Mouse (Mus musculus): ENCODE results near the gene Miga1.

The Miga1 gene

GRCm38 (mm10) chr3:152287810-152288209, 52.4 kb downstream of the Miga1 start:
- DNase-seq (ENCODE audit: low read depth) = no peak

- no peak for DNase-seq (ENCODE audit: low read depth)
Measured at GRCm38 (mm10) chr3:152284759-152285158, 55.4 kb downstream of the Miga1 start.

DNA sequence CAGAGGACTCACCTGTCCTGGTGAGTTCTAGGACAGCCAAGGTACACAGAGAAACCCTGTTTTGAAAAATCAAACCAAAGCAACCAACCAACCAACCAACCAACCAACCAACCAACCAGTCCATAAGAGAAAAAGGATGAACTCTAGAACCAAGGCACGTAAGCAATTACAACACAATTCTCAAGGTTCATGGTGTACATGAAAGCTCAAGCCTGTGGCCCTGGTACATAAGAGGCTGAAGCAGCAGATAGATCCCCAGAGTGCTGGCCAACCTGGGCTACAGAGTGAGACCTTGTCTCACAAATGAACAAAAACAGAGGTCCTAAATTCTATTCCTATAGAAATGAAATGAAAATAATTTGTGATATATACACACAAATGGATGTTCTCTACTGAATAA, 55.9 kb downstream of the Miga1 start:
- DNase-seq (ENCODE audit: low read depth) = no peak

- DNase-seq (ENCODE audit: low read depth) = peak; percentile 32
Measured at GRCm38 (mm10) chr3:152282126-152282525, 58.1 kb downstream of the Miga1 start.

- DNase-seq (ENCODE audit: low read depth) = peak; percentile 13
Measured at GRCm38 (mm10) chr3:152278431-152278830, 61.8 kb downstream of the Miga1 start.

DNA sequence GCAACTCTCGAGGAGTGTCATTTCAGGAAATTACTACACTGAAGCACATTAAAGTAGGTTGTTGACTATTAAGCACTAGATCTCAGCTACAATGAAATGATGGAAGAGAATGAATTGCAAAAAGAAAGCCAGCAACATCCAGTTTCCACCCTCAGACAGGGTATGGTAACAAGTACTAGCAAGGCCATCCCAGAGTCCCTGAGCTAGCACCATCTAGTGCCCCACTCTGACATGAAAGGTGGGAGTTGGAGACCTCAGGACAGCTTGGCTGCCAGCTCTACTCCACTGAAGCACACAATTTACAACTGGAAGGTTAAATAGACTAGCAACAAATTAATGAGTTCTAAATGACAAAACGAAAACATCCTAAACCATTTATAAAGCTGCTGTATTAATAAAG, 62.3 kb downstream of the Miga1 start:
- no peak for DNase-seq (ENCODE audit: low read depth)

GRCm38 (mm10) chr3:152276935-152277334, 63.3 kb downstream of the Miga1 start:
- no peak for DNase-seq (ENCODE audit: low read depth)

- no peak for DNase-seq (ENCODE audit: low read depth)
Measured at GRCm38 (mm10) chr3:152275008-152275407, 65.2 kb downstream of the Miga1 start.

GRCm38 (mm10) chr3:152272974-152273685, 67.1 kb downstream of the Miga1 start:
- no peak for DNase-seq (ENCODE audit: low read depth)

DNA sequence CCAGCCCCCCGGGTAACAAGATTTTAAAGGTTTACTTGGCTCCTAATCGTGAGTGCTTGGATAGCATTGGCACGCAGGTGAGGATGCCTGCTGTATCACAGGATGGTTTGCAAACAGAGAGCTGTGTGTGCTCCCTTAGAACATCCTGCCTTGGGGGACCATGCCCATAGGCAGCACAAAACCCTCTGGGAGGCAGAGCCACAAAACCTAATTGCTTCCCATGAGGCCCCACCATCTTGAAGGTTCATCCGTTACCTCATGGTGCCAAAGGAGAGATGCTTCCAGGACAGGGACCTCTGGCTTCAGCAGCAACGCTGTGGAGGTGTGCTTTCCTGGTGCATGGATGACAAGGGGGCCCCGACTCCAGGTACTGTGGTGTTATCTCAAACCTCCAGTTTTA, 68.3 kb downstream of the Miga1 start:
- DNase-seq (ENCODE audit: low read depth) = no peak

DNA sequence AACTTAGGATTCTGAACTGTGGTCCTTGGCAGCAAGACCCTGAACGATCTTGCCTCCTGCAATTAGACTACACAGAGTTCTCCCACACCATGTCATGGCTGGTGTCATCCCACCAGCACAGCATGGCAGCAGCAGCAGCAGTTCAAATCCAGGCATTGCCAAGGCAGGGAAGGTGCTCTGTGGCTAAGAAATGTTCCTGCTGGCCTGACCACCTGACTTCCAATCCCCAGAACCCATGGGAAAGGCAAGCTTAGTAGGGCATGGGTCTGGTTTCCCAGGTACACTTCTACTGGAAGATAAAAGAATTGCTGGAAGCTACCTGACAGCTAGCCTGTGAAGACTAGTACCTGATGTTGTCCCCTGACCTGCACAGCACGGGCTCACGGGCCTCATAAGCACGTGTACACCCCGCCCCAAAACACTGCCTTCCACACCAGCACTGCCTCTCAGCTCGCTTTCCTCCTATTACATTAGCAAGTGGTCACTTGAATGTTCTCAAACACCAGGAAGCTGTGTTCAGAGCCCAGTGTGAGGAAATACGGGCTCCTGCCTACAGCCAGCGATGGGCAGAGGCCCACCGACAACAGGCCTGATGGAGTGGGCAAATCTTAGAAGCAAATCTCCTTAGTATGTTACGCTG, 69.0 kb downstream of the Miga1 start:
- DNase-seq (ENCODE audit: low read depth) = no peak

DNA sequence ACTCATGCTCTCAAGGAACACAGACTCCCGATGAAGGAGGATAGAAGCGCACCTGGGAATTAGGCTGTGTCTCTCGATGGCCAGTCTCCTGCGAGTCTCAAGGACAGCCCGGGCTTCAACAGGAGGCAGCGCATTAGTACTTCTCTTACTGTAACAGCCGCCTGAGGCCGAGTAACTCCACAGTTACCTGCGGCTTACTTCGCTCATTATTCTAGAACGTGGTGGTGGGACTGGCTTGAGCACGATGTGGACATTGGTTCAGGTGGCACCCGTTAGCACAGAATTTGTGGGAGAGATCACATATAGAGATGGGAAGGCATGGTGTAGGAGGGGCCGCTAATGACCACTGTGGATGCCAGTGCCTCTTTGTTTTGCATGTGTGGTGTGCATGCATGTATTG, 72.1 kb downstream of the Miga1 start:
- DNase-seq (ENCODE audit: low read depth) = no peak

- DNase-seq (ENCODE audit: low read depth) = no peak
Measured at GRCm38 (mm10) chr3:152266036-152266421, 74.2 kb downstream of the Miga1 start, which contains the start of gene Nexn. Gene Nexn (minus strand): TSS chr3:152266350.

DNA sequence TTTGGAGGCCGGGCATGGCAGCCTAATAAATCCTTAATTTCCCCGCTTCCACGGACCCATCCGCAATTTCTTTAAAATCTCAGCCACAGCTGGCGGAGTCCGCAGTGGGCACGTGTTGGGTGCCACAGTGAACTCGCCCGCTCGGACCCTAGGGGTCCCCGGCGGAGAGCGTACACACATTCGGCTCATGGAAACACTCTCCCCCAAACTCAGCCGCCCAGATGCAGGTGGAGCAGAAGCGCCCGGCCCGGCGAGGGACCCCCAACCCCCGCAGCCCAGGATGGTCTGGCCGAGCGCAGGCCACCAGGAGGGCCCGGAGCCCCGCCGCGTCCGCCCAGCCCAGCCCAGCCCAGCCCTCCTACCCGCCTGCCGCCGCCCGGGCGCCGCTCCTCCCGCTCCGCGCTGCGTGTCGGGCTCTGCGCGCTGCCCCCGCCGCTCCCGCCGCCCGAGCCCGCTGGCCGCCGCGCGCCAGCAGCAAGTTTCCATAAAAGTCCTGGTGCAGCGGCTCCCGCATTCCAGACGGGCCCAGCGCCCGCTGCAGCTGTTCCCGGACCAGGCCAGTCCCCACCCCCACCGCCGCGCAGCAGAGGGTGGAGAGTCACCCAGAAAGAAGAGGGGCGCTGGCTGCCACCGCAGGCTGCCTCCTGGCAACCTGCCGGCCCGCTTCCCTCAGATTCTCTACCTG, 74.7 kb downstream of the Miga1 start:
- DNase-seq (ENCODE audit: low read depth) = peak; percentile 85

DNA sequence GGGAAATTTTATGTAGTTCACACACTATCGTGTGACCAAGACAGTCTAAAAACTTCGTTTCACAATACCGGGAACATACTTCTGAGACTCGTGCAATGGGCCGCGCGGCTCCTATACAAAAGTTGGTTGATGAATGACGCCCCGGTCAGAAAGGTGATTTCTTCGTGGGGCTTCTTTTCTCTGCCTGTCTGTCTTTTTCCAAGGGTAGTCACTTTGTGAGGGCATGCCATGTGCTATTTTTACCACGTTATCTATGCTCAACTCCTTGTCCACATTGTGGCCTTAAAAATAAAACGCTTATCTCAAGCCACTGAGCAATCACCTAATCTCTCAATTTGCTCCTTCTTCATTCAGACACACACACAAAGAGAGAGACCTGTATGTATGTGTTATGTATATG, 75.4 kb downstream of the Miga1 start:
- DNase-seq (ENCODE audit: low read depth) = no peak

GRCm38 (mm10) chr3:152264374-152264773, 75.8 kb downstream of the Miga1 start:
- DNase-seq (ENCODE audit: low read depth) = no peak

GRCm38 (mm10) chr3:152261948-152262347, 78.3 kb downstream of the Miga1 start:
- DNase-seq (ENCODE audit: low read depth) = no peak

- DNase-seq (ENCODE audit: low read depth) = no peak
Measured at GRCm38 (mm10) chr3:152261436-152261835, 78.8 kb downstream of the Miga1 start.

DNA sequence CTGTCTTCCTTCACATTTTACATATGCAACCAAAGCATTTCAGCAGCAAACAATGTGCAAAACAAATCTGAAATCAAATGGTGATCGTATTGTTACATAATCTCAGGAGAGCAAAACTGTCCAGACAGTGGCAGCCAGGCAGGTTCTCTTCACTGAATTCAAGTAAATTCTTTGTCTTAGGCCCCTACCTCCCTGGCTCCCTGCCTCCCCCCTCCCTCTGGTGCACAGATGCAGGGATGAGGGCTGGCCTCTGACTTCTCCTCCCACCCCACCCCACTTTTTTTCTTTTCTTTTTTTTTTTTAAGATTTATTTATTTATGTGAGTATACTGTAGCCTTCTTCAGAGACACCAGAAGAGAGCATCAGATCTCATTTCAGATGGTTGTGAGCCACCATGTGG, 79.8 kb downstream of the Miga1 start:
- no peak for DNase-seq (ENCODE audit: low read depth)

- peak; percentile 93 for DNase-seq (ENCODE audit: low read depth)
Measured at GRCm38 (mm10) chr3:152259409-152259808, 80.8 kb downstream of the Miga1 start.

GRCm38 (mm10) chr3:152257528-152257927, 82.7 kb downstream of the Miga1 start:
- no peak for DNase-seq (ENCODE audit: low read depth)

- DNase-seq (ENCODE audit: low read depth) = no peak
Measured at GRCm38 (mm10) chr3:152250487-152250886, 89.7 kb downstream of the Miga1 start.

DNA sequence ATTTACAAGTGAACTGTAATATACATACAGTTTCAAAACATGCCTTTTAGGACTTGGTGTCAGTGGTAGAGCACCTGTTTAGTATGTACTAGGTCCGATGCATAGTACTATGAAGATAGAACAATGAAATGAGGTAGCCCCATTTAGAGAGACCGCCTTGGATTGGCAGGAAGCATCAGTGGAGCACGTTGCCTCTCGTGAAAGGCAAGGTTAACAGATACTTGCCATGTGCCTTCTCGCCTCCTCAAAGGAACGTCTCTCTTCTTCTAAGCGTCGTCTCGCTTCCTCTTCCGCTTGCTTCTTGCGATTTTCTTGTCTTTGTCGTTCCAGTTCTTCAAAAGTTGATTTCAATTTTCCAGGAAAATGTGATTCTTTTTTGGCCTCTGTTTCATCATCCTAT, 92.5 kb downstream of the Miga1 start:
- no peak for DNase-seq (ENCODE audit: low read depth)

All from NIH3T3 (cell line).